Mouse (Mus musculus) fat pad, adult 2 months (tissue): ENCODE results near the gene Fam171a2.

Source experiments
- DNase-seq: peaks from one replicate; pipeline ENCODE4 v3.0.0-alpha.2; 2011; ENCODE audit warnings: low read depth, low spot score; ENCODE audit errors: extremely low read depth

Gene Fam171a2

GRCm38 (mm10) chr11:102447497-102447896, at the start of gene Fam171a2:
Fam171a2 (minus strand) TSS chr11:102447682.
- no peak for DNase-seq

GRCm38 (mm10) chr11:102496732-102497131, 49.2 kb upstream of the Fam171a2 start:
- no peak for DNase-seq

- no peak for DNase-seq
Measured at GRCm38 (mm10) chr11:102496206-102496605, 48.7 kb upstream of the Fam171a2 start.

DNA sequence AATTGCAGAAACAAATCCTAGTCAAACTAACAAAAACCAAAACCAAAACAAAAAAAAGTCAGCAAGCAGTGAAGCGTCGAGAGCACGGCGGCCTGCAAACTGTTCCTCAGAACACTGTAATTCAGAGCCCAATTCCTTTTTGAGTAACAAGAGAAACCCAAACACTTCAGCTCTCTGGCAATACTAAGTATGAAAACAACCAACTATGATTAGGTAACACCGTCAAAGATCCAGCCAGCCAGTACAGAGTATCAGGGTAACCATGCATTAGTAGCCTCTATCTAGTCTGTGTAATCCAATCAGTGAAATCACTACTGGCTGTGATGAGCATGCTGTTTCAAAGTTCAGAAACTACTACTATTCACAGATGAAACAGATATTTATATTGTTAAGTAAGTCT, 48.3 kb upstream of the Fam171a2 start:
- DNase-seq: no peak

DNA sequence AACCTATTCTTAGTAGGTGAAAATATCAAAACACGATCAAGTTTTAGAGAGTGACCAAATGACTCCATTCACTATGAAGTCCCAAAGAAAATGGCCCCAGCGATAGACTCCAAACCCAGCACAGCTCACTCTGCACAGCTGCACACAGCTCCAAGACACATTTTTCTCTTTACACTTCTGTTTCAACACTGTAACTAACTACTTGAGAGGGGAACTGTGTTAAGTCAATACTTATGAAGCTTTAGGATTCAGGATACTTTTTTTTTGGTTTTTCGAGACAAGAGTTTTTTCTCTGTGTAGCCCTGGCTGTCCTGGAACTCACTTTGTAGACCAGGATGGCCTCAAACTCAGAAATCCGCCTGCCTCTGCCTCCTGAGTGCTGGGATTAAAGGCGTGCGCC, 47.6 kb upstream of the Fam171a2 start:
- DNase-seq: no peak

DNA sequence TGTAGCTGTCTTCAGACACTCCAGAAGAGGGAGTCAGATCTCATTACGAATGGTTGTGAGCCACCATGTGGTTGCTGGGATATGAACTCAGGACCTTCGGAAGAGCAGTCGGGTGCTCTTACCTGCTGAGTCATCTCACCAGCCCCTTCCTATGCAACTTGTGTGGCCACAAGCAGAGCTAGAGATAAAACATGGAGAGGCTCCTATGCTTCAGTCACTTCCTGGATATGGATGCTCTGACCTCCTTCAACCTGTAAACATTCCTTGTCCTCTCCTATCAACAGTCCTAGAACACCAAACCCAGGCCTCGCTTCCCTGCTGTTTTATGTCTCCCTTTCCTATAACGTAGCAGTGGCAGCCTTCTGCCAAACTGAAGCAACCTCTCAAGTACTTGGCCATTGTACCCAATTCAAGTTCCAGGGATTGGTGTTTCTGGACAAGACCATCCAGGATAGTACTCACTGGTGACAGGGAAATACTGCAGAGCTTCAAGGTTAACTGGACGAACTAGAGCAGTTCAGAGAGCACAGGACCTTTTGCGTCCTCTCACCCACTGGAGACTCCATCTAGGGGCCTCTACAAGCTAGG, 46.7 kb upstream of the Fam171a2 start:
- no peak for DNase-seq

GRCm38 (mm10) chr11:102493241-102493640, 45.8 kb upstream of the Fam171a2 start:
- no peak for DNase-seq

- no peak for DNase-seq
Measured at GRCm38 (mm10) chr11:102487901-102488300, 40.4 kb upstream of the Fam171a2 start.

GRCm38 (mm10) chr11:102486733-102487386, 39.4 kb upstream of the Fam171a2 start:
- no peak for DNase-seq

DNA sequence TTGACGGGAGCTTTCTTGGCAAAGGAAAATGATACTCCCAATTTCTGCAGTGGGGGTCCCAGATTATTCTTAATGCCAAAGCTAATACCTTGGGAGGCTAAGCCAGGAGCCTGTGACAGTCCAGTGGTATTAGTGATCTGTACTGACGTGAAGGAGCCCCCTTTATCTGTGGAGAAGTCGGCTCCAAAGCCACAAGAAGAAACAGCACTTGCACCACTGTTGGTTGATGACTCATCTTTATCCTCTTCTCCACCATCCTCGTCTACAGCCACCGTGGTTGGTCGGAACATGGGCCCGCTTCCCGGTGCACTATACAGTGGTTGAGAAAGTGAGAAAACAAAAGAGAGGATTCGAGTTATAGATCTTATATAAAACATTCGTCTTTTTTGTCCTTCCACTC, 34.3 kb upstream of the Fam171a2 start:
- DNase-seq: no peak

GRCm38 (mm10) chr11:102480897-102481296, 33.4 kb upstream of the Fam171a2 start:
- DNase-seq: no peak

- no peak for DNase-seq
Measured at GRCm38 (mm10) chr11:102480111-102480510, 32.6 kb upstream of the Fam171a2 start.

DNA sequence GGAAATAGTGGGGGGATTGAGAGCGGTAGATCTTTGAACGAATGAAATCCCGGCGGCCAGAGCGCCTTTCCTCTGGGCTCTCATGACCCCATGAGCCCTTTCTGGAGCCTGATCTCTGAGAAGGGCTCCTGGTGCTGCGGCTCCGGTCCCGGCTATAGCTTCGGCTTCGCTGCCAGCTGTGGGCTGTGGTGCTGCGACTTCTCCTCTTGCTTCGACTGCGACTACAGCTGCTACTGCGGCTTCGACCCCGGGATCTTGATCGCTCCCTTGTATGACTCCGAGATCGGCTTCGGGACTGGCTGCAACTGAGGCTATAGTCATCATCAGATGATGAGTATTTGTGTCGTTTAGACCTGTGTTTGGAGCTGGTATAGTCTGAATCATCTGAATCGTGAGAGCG, 32.1 kb upstream of the Fam171a2 start:
- DNase-seq: no peak

DNA sequence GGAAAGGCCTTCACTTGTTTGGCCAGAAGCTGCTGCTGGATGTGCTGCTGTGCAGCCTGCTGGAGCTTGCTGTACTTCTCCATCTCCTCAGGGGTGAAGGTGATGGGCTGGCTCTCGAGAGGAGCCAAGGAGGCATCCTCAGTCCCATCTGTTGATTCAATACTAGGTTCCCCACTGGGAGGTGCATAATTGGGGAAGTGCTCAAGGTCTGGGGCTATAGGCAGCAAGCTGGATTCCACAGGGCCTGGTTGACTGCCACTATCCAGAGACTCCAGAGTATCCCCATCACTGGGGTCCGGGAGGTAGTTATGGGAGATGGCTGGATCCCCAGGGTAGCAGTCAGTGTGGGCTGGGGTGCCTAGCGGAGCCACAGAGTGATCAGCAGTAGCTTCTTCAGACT, 31.2 kb upstream of the Fam171a2 start:
- DNase-seq: no peak

DNA sequence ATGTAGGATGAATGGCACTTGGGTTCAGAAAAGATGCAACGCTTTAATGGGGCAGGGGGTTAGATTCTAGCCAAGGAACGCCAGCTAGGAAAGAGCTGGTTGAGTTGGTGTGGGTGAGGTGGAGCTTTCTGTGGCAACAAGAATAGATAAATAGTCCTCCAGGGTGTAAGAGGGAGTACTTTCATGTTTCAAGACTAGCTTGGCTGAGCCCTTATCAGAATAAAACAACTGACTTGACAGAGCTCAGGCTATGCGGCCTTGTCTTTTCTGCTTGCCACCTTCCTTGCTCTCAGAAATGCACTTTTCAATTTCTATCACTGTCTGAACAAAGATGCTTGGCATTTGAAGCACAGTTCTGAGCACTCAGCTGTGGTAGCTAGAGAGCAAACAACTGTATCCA, 27.5 kb upstream of the Fam171a2 start:
- no peak for DNase-seq

DNA sequence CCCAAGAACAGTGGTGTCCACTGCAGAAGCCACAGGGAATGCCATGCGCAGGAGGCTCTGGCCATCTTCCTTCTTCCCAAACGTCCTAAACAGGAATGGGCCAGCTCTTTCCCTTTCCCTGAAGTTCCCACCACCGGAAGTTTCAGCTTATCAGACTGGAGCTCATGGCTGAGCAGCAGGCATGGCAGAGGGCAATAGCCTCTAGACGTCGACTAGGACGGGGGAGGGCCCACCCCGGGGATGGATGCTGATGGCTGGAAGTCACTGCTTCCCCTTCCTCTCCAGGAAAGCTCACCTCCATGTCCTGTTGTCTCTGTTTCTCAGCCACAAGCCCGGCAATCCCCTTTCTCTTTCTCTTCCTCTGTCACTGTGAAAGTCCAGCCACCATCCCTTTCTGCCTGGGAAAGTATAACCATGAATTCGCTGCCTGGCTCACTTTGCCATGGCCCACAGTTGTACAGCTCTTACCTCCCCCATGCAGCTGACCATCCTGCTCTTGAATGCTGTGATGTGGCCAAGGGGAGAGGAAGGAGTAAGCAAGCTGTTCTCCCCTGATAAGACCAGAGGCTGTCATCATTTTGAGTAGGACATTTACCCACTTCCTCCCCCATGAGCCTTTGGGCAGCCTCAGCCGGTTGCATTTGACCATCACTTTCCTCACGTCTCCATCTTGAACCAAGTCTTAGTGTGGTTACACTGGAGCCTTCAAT, 22.3 kb upstream of the Fam171a2 start, which contains the start of gene Itga2b:
Gene Itga2b (minus strand): TSS at position 475 of the 710 bp plus-strand sequence.
- DNase-seq: no peak

DNA sequence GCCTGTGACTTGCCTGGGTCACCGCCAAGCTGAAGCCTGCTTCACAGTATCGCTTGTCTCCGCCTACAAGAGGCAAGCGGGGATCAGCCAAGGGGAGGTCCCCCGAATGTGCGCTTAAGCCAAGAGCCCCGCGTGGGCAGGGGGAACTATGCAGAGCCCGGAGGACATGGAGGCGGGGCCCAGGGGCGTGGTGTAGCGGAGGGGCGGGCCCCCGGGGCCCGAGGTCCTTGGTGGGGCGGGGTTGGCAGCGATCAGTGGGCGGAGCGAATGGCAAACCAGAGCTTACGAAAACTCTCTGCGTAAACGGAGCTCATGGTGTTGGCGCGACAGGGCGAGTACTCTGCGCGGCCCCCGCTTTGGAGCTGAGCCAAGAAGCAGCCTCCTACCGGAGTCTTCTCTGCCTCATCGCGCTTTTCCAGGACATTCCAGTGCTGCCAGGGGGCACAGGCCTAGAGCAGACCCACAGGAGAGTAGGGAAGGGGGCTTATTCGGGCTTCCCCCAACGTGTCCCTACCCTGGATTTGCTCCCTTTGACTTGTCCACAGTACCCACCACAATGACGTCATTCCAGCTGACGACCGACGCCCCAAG, 19.7 kb upstream of the Fam171a2 start:
- peak; percentile 93 for DNase-seq

- DNase-seq: no peak
Measured at GRCm38 (mm10) chr11:102465713-102466436, 18.4 kb upstream of the Fam171a2 start.

DNA sequence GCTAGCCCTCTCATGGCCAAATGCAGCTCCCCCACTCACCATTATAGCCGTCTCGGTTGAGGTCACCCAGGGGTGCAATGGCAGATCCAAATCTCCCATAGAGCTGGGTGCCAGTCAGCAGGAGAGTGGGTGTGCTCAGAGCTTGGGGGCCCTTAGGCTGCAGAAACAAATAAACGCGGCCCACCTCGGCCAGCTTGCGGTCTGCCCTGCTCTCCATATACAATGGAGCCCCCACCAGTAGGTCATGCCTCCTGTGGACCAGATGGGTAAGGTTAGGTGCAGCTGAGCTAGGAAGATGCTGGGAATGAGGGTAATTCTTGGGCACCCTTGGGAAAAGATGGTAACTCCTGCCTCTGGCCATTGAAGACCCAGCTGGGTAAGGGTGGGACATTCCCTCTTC, 17.4 kb upstream of the Fam171a2 start:
- DNase-seq: no peak

GRCm38 (mm10) chr11:102461764-102462163, 14.3 kb upstream of the Fam171a2 start:
- no peak for DNase-seq

DNA sequence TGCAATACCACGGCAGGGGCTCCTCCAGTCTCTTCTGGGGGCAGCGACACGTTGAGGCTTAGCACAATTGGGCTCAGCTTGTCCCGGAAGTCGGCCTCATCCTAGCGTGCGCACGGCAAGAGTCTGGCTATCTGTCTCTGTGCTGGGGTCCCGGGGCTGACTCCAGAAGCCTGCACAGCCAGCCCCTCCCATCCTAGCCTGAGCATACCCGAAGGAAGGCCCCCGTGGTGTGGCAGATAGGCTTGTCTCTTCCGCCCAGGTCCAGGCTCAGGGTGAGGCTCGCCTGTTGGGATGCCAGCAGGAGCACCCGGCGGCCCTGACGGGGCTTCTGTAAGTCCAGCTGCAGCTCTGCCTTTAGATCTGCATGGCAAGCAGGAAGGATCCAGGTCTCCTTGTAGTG, 13.1 kb upstream of the Fam171a2 start:
- DNase-seq: no peak
